Mouse (Mus musculus): Measurements from ENCODE around the gene Tjp3.

GRCm38 (mm10) chr10:81302781-81303218, 11.4 kb upstream of the Tjp3 start:
- TF ChIP-seq CTCF (IDR thresholded peaks at IDR 0.05; ENCODE audit: extremely low read depth, insufficient read length, insufficient replicate concordance, low read depth, low read length): no peak
- no peak for TF ChIP-seq POLR2A (IDR thresholded peaks at IDR 0.05; ENCODE audit: low read depth, low read length)

All from small intestine, adult 2 months (tissue).